Mouse (Mus musculus) midbrain, embryonic 16.5 days (tissue): ENCODE measurements around the gene Aloxe3. TPM values are rescaled to one million over a fixed set of nuclear protein-coding genes. Genes with fewer than 3 reads are reported as not detected.

Source experiments
- ATAC-seq: fragments of 200-750 bp; cut with Nextera tagmentation; 2 replicates; pipeline ENCODE4 v1.8.0; 2017; ENCODE audit warnings: moderate TSS enrichment
- H3K27ac ChIP-seq: fragments of 300-500 bp; sonication (generic); 2 replicates; pipeline ENCODE4 v1.5.1; 2014; ENCODE audit warnings: mild to moderate bottlenecking, low read length, mixed read lengths
- H3K27me3 ChIP-seq: fragments of 300-500 bp; sonication (generic); 2 replicates; pipeline ENCODE4 v1.6.1; 2014; ENCODE audit warnings: low read depth, low read length, mixed read lengths; ENCODE audit not compliant: control insufficient read depth, insufficient read depth
- H3K36me3 ChIP-seq: fragments of 300-500 bp; sonication (generic); 2 replicates; pipeline ENCODE4 v1.6.1; 2014; ENCODE audit warnings: mild to moderate bottlenecking, low read length, moderate library complexity, mixed read lengths; ENCODE audit not compliant: control insufficient read depth, insufficient read depth
- H3K4me1 ChIP-seq: fragments of 300-500 bp; sonication (generic); 2 replicates; pipeline ENCODE4 v1.6.1; 2014; ENCODE audit warnings: mild to moderate bottlenecking, low read length, mixed read lengths; ENCODE audit not compliant: control insufficient read depth, insufficient read depth
- H3K4me2 ChIP-seq: fragments of 300-500 bp; sonication (generic); 2 replicates; pipeline ENCODE4 v1.6.1; 2014; ENCODE audit warnings: mild to moderate bottlenecking, low read length, mixed read lengths
- H3K4me3 ChIP-seq: fragments of 300-500 bp; sonication (generic); 2 replicates; pipeline ENCODE4 v1.5.1; 2014; ENCODE audit warnings: low read depth, mild to moderate bottlenecking, low read length, moderate library complexity, mixed read lengths
- H3K9ac ChIP-seq: fragments of 300-500 bp; sonication (generic); 2 replicates; pipeline ENCODE4 v1.6.1; 2014; ENCODE audit warnings: low read depth, low read length, mixed read lengths
- H3K9me3 ChIP-seq: fragments of 300-500 bp; sonication (generic); replicated peaks from 2 replicates; pipeline ENCODE4 v1.6.1; 2014; ENCODE audit warnings: mild to moderate bottlenecking, low read length, mixed read lengths; ENCODE audit not compliant: control insufficient read depth, poor library complexity, severe bottlenecking
- WGBS: fragments of 180-500 bp; shearing (Covaris S2); extraction: QIAGEN DNeasy Blood & Tissue Kit; methylation state at CpG from one replicate; pipeline ENCODE4 v1.1.7; 2014; 5-methylcytosine and 5-hydroxymethylcytosine counted together
- polyA plus RNA-seq: library from polyadenylated mRNA; unstranded; fragments of >200 nt; fragmentation: Nextera tagmentation; extraction: Ambion mirVana; gene quantifications from 2 replicates; pipeline ENCODE4 v1.2.1, GENCODE M21; 2015

The Aloxe3 gene
- polyA plus RNA-seq, 1 experiment from 2014 or later, result 11.5 TPM

DNA sequence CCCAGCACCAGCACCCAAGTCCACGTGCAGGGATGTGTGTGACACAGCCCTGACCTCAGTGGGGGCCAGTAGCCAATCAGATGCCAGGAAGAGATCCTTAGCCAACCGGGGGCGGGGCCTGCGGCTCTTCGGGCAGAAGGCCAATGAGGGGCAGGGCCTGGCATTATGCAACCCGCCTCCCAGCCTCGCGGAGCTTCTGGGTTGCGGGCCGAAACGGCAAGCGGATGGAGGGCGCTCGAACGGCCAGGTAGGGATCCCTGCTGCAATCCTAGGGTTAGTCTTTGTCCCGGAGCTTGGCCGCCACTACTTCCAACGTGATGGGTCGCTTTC, 27.0 kb upstream of the Aloxe3 start:
- Histone ChIP-seq H3K9me3 (no peaks in the 10 kb centered on the region), H3K9ac (peak overlapping the region; percentile 65), H3K4me1 (peaks cover 50% of the 10 kb centered on the region), H3K4me2 (peak overlapping the region; percentile 97), H3K4me3 (peak overlapping the region; percentile 59), H3K27ac (peak overlapping the region; percentile 71), H3K27me3 (no peaks in the 10 kb centered on the region), H3K36me3 (peaks cover 22% of the 10 kb centered on the region)
- no peak for ATAC-seq
- 0% methylated on average over 19 of the region's 19 CpGs for WGBS

DNA sequence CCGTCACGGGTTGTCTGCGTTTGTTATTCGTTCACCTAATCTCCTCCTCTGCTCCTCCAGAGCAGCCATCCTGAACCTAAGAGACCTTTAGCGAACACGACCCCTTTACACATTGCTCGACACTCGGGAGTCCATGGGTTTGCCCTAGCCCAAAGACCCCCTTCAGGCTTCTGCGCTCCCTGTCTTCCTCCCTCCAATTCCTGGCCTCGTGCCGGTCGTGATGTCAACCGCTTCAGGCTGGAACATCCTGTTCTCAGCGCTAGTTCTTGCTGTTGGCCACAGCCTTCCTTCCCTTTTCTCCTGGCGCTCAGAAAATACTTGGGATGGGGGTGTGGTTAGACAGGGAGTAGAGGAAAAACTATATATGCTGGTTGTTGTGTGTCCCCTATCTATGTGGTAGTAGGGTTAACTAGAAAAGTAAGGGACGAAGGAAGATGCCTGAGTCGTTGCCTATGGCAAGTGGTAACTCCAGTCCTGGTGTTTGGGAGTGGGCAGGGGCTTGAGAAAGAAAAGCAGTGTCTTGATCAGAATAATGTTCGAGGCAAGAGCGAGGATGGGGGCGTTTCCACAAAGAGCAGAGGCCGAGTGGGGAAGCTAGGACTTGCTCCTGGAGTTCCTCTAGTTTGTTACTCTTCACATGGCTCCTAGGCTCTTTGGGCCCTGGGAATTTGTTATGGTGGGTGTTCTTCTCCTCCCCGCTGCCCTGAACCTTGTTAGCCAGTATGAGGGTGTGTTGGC, 26.4 kb upstream of the Aloxe3 start:
- WGBS, result under 1% methylated on average over 22 of the region's 22 CpGs
- no peak for ATAC-seq
- Histone ChIP-seq H3K9ac (peak overlapping the region; percentile 65), H3K4me3 (peak overlapping the region; percentile 59), H3K36me3 (peaks cover 27% of the 10 kb centered on the region), H3K4me2 (peak overlapping the region; percentile 97), H3K27me3 (no peaks in the 10 kb centered on the region), H3K9me3 (no peaks in the 10 kb centered on the region), H3K4me1 (peaks cover 49% of the 10 kb centered on the region), H3K27ac (peak overlapping the region; percentile 71)

DNA sequence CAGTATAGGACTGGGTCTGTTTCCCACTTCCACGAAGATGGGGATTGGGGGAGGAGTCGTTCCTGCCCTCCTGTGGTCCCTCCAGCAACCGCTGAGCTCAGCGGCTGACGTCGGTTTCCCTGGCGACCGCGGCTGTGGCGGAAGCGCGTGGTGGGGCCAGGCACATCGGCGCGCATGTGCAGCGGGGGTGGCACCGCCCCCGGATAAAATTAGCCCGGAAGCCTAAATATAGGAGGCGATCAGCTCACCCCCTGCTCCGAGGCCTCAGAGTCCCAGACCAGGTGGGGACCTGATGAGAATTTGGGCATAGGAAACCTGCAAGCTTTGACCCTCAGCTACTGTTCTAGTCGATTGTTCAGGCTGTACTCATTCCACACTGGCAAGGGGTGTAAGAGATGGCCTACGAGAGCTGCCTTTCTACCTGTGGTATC, 25.8 kb upstream of the Aloxe3 start:
- no peaks in the 10 kb centered on the region for H3K9me3 ChIP-seq
- H3K4me1 ChIP-seq, result peaks cover 47% of the 10 kb centered on the region
- H3K27ac ChIP-seq, result peak overlapping the region; percentile 71
- peaks cover 27% of the 10 kb centered on the region for H3K36me3 ChIP-seq
- H3K27me3 ChIP-seq, result no peaks in the 10 kb centered on the region
- H3K9ac ChIP-seq, result peak overlapping the region; percentile 65
- WGBS, result under 1% methylated on average over 23 of the region's 23 CpGs
- peak; percentile 26 for ATAC-seq
- H3K4me3 ChIP-seq, result peak overlapping the region; percentile 59
- peak overlapping the region; percentile 97 for H3K4me2 ChIP-seq

DNA sequence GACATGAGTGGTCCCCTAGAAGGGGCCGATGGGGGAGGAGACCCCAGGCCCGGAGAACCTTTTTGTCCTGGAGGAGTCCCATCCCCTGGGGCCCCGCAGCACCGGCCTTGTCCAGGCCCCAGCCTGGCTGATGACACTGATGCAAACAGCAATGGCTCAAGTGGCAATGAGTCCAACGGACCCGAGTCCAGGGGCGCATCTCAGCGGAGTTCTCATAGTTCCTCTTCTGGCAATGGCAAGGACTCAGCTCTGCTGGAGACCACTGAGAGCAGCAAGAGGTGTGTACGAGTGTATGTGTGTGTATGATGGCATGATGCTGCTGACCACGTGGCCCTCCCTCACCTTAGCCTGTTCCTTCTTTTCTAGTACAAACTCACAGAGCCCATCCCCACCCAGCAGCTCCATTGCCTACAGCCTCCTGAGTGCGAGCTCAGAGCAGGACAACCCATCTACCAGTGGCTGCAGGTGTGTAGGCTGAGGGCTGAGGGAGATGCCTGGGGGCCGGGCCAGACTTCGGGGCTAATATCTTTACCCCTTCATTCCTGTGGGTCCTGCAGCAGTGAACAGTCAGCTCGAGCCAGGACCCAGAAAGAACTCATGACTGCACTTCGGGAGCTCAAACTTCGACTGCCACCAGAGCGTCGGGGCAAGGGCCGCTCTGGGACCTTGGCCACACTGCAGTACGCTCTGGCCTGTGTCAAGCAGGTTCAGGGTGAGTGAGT, 24.9 kb upstream of the Aloxe3 start:
- no peak for ATAC-seq
- H3K27ac ChIP-seq, result no peak overlapping the region

DNA sequence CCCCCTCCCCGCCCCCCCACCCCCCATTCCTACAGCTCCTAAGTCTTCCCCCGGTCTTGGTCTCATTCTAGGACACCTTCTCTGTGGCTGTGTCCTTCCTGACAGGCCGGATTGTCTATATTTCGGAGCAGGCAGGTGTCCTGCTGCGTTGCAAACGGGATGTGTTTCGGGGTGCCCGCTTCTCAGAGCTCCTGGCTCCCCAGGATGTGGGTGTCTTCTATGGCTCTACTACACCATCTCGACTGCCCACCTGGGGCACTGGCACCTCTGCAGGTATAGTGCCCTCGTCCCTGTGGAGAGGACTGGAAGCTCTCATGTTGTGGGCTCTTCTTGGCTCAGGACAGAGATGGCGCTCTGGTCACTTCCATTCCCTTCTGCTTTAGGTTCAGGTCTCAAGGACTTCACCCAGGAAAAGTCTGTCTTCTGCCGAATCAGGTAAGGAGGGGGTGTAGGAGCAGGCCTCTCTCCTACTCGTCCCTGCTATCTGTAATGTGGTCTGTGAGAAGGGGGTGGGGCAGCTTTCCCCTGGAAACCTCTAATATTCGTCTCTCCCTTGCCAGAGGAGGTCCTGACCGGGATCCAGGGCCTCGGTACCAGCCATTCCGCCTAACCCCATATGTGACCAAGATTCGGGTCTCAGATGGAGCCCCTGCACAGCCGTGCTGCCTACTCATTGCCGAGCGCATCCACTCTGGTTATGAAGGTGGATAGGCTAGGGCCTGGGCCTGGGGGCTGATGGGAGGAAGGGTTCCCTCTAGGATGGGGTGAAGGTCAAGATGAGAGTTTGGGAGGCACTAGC, 23.9 kb upstream of the Aloxe3 start:
- no peak overlapping the region for H3K4me2 ChIP-seq
- H3K36me3 ChIP-seq, result peaks cover 37% of the 10 kb centered on the region
- 92% methylated on average over 20 of the region's 21 CpGs for WGBS

More for the DNA sequence above, 24.9 kb upstream of the Aloxe3 start:
- peak overlapping the region; percentile 97 for H3K4me2 ChIP-seq
- H3K27me3 ChIP-seq, result no peaks in the 10 kb centered on the region
- peaks cover 41% of the 10 kb centered on the region for H3K4me1 ChIP-seq
- WGBS, result 92% methylated on average over 20 of the region's 20 CpGs
- H3K36me3 ChIP-seq, result peaks cover 36% of the 10 kb centered on the region
- no peaks in the 10 kb centered on the region for H3K9me3 ChIP-seq
- H3K9ac ChIP-seq, result peak overlapping the region; percentile 55
- H3K4me3 ChIP-seq, result no peak overlapping the region

DNA sequence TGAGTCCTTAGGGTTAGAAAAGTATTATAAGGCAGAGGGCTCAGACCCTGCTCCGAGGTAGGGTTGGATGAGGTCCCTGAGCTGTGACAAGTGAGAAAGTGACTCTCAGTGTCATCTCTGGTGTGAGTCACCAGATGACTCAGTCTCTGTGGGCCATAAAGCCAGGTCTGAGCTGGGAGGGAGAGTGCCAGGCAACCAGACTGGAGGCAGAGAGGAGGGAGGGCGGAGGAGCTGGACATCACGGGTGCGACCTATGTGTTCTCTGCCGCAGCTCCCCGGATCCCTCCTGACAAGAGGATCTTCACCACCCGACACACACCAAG, 23.3 kb upstream of the Aloxe3 start:
- 95% methylated on average over 7 of the region's 7 CpGs for WGBS
- H3K36me3 ChIP-seq, result peaks cover 40% of the 10 kb centered on the region
- no peaks in the 10 kb centered on the region for H3K9me3 ChIP-seq
- no peak overlapping the region for H3K4me3 ChIP-seq
- H3K9ac ChIP-seq, result no peak overlapping the region
- no peak overlapping the region for H3K4me2 ChIP-seq
- H3K27ac ChIP-seq, result no peak overlapping the region
- H3K27me3 ChIP-seq, result no peaks in the 10 kb centered on the region
- no peak for ATAC-seq
- H3K4me1 ChIP-seq, result peaks cover 29% of the 10 kb centered on the region

More for the DNA sequence above, 23.9 kb upstream of the Aloxe3 start:
- Histone ChIP-seq H3K9me3 (no peaks in the 10 kb centered on the region), H3K27ac (no peak overlapping the region), H3K27me3 (no peaks in the 10 kb centered on the region), H3K4me1 (peaks cover 34% of the 10 kb centered on the region), H3K9ac (no peak overlapping the region), H3K4me3 (no peak overlapping the region)
- ATAC-seq, result no peak

DNA sequence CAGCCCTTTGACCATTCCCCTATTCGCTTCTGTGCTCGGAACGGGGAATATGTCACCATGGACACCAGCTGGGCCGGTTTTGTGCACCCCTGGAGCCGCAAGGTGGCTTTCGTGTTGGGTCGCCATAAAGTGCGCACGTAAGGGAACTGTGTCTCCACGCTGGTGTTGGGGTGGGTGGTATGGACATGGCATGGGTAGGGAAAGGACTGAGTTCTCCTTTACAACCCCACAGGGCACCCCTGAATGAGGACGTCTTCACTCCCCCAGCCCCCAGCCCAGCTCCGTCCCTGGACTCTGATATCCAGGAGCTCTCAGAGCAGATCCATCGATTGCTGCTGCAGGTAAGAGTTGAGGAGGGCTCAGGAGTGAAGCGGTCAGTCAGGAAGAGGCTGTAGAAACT, 22.6 kb upstream of the Aloxe3 start:
- Histone ChIP-seq H3K36me3 (peaks cover 42% of the 10 kb centered on the region), H3K4me3 (no peak overlapping the region), H3K27me3 (no peaks in the 10 kb centered on the region), H3K9me3 (no peaks in the 10 kb centered on the region), H3K9ac (no peak overlapping the region), H3K4me2 (no peak overlapping the region), H3K4me1 (peaks cover 23% of the 10 kb centered on the region), H3K27ac (no peak overlapping the region)
- no peak for ATAC-seq
- 93% methylated on average over 14 of the region's 14 CpGs for WGBS

DNA sequence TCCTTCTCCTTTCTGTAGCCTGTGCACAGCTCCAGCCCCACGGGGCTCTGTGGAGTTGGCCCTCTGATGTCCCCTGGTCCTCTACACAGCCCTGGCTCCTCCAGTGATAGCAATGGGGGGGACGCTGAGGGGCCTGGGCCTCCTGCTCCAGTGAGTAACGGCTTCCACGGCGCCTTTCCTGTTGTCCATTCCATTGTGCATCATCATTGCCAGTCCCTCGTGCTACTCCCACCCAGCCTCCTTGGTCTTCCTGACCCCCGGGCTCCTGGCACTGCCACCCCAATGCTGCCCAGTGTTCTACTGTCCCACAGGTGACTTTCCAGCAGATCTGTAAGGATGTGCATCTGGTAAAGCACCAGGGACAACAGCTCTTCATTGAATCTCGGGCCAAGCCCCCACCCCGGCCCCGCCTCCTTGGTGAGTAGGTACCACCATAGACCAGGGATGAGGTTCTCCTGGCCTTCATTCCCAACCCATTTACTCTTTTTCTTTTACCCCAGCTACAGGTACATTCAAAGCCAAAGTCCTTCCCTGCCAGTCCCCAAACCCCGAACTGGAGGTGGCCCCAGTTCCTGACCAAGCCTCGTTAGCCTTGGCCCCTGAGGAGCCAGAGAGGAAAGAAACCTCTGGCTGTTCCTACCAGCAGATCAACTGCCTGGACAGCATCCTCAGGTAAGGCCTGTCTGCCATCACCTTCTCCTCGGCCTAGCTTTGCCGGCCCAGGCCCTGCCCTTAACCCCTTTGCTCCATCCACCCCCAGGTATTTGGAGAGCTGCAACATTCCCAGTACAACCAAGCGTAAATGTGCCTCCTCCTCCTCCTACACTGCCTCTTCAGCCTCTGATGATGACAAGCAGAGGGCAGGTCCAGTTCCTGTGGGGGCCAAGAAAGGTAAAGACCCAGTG, 21.9 kb upstream of the Aloxe3 start:
- H3K4me3 ChIP-seq, result no peak overlapping the region
- H3K4me2 ChIP-seq, result no peak overlapping the region
- no peak overlapping the region for H3K9ac ChIP-seq
- peaks cover 44% of the 10 kb centered on the region for H3K36me3 ChIP-seq
- H3K27me3 ChIP-seq, result no peaks in the 10 kb centered on the region
- no peaks in the 10 kb centered on the region for H3K9me3 ChIP-seq
- 90% methylated on average over 15 of the region's 15 CpGs for WGBS
- ATAC-seq, result no peak
- peaks cover 16% of the 10 kb centered on the region for H3K4me1 ChIP-seq
- H3K27ac ChIP-seq, result no peak overlapping the region
